Mouse (Mus musculus) liver, embryonic 14.5 days (tissue): ENCODE data around the gene Lbp. TPM values are rescaled to one million over a fixed set of nuclear protein-coding genes. Genes with fewer than 3 reads are reported as not detected.

Experiments
- ATAC-seq: fragments of 200-750 bp; cut with Nextera tagmentation; 2 replicates; pipeline ENCODE4 v1.8.0; 2017; ENCODE audit warnings: moderate number of reproducible peaks, mild to moderate bottlenecking, moderate library complexity; ENCODE audit not compliant: insufficient read depth
- DNase-seq, 3 experiments: peaks; one replicate each; pipeline ENCODE4 v3.0.0-alpha.2; 2012 to 2013; ENCODE audit warnings: low read depth in 3 of 3, low spot score in 3 of 3
- H3K27ac ChIP-seq: fragments of 300-500 bp; sonication (generic); 2 replicates; pipeline ENCODE4 v1.5.1; 2014; ENCODE audit warnings: moderate library complexity, mild to moderate bottlenecking, control low read depth, inconsistent platforms
- H3K27me3 ChIP-seq: fragments of 300-500 bp; sonication (generic); 2 replicates; pipeline ENCODE4 v1.6.1; 2014; ENCODE audit warnings: mild to moderate bottlenecking, low read length, moderate library complexity; ENCODE audit not compliant: control insufficient read depth, insufficient read depth
- H3K36me3 ChIP-seq: fragments of 300-500 bp; sonication (generic); replicated peaks from 2 replicates; pipeline ENCODE4 v1.6.1; 2014; ENCODE audit warnings: low read depth; ENCODE audit not compliant: control insufficient read depth, insufficient read depth
- H3K4me1 ChIP-seq, 2 experiments: fragments of 200-500 bp in 1 of 2; fragments of 300-500 bp in 1 of 2; sonication (generic) in 1 of 2; replicated peaks; 2 replicates each; pipeline ENCODE4 v1.6.1; 2012 to 2014; ENCODE audit warnings: antibody characterized with exemption in 1 of 2, inconsistent platforms in 1 of 2, low read length in 1 of 2; ENCODE audit not compliant: control insufficient read depth in 2 of 2, insufficient read depth in 2 of 2
- H3K4me2 ChIP-seq: fragments of 300-500 bp; sonication (generic); 2 replicates; pipeline ENCODE4 v1.6.1; 2014; ENCODE audit warnings: low read depth, mild to moderate bottlenecking, control low read depth, moderate library complexity
- H3K4me3 ChIP-seq, 2 experiments: fragments of 200-500 bp in 1 of 2; fragments of 300-500 bp in 1 of 2; sonication (generic) in 1 of 2; 2 replicates each; pipeline ENCODE4 v1.5.1; 2012 to 2014; ENCODE audit warnings: low read depth in 2 of 2, low read length in 2 of 2, mild to moderate bottlenecking in 2 of 2, control low read depth in 1 of 2, inconsistent platforms in 1 of 2, moderate library complexity in 1 of 2; ENCODE audit not compliant: insufficient read depth in 1 of 2
- H3K9ac ChIP-seq: fragments of 300-500 bp; sonication (generic); replicated peaks from 2 replicates; pipeline ENCODE4 v1.6.1; 2014; ENCODE audit warnings: mild to moderate bottlenecking, control low read depth, moderate library complexity
- H3K9me3 ChIP-seq: fragments of 300-500 bp; sonication (generic); 2 replicates; pipeline ENCODE4 v1.6.1; 2016; ENCODE audit warnings: low read length, mixed read lengths; ENCODE audit not compliant: control insufficient read depth
- CTCF ChIP-seq: IDR thresholded peaks from 2 replicates; pipeline ENCODE4 v1.5.1; 2016; ENCODE audit warnings: antibody characterized with exemption, low read depth, control low read depth
- EP300 ChIP-seq: IDR thresholded peaks from 2 replicates; pipeline ENCODE4 v1.6.1; 2016; ENCODE audit warnings: antibody characterized with exemption, low read depth
- WGBS: fragments of 180-500 bp; shearing (Covaris S2); extraction: QIAGEN DNeasy Blood & Tissue Kit; methylation state at CpG from one replicate; pipeline ENCODE4 v1.1.7; 2014; ENCODE audit not compliant: insufficient replicate concordance; 5-methylcytosine and 5-hydroxymethylcytosine counted together
- polyA plus RNA-seq, 2 experiments: library from polyadenylated mRNA; depleted of rRNA in 1 of 2; stranded (reverse) in 1 of 2; unstranded in 1 of 2; fragments of >200 nt; fragmentation: Nextera tagmentation in 1 of 2; extraction: Ambion mirVana in 1 of 2; gene quantifications; 2 replicates each; pipeline versions ENCODE4 v1.2.1 to v1.2.3; 2012 to 2014

Gene Lbp
- polyA plus RNA-seq, 2 experiments: 22.9 to 31.6 TPM

DNA sequence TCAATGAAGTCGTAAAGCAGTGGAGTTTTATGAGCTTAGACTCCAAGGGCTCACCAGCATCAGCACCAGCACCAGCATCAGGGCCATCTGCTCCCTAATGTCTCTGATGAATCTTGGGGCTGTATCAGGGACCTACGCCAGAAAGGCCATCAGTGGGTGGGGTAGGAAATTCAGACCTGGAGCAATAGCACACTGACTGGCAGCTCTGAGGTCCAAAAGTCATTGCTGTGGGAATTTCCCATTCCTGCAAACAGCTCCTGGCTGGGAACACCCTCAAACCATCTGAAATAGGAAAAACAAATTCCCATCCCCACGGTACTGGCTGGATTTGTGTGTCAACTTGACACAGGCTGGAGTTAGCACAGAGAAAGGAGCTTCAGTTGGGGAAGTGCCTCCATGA lies 3.5 kb upstream of the Lbp start:
- Histone ChIP-seq H3K4me3 (no peak overlapping the region), H3K4me2 (no peak overlapping the region), H3K36me3 (no peaks in the 10 kb centered on the region), H3K27ac (no peak overlapping the region), H3K9ac (no peak overlapping the region), H3K9me3 (no peaks in the 10 kb centered on the region; the same call in 1 of the 2 replicates), H3K4me1 (peaks cover 0 to 20% of the 10 kb centered on the region in 2 experiments; a peak in 2 of 4 replicates), H3K27me3 (no peaks in the 10 kb centered on the region)
- DNase-seq (peak in 1 of 3 experiments; percentile 32), ATAC-seq (no peak)
- 59% methylated on average over 3 of the region's 3 CpGs for WGBS
- TF ChIP-seq CTCF: no peak
- no peak for TF ChIP-seq EP300

GRCm38 (mm10) chr2:158306696-158307049 lies 380 bp downstream of the Lbp start:
- peak overlapping the region; percentile 43 for H3K4me2 ChIP-seq
- no peak; the same call in 1 of the 2 replicates for ATAC-seq
- DNase-seq: no peak
- H3K4me1 ChIP-seq: peaks cover 0 to 20% of the 10 kb centered on the region in 2 experiments; a peak in 2 of 4 replicates
- no peaks in the 10 kb centered on the region for H3K27me3 ChIP-seq
- H3K27ac ChIP-seq: no peak overlapping the region
- H3K9ac ChIP-seq: no peak overlapping the region
- peak overlapping the region; percentile 4 to 57 for H3K4me3 ChIP-seq
- H3K36me3 ChIP-seq: no peaks in the 10 kb centered on the region
- TF ChIP-seq EP300 (no peak), CTCF (no peak)
- 18% methylated on average over 6 of the region's 6 CpGs for WGBS
- no peaks in the 10 kb centered on the region; the same call in 1 of the 2 replicates for H3K9me3 ChIP-seq

- Histone ChIP-seq H3K36me3 (no peaks in the 10 kb centered on the region), H3K27ac (no peak overlapping the region), H3K4me3 (no peak overlapping the region), H3K4me2 (no peak overlapping the region; the same call in 1 of the 2 replicates), H3K9ac (no peak overlapping the region), H3K27me3 (no peaks in the 10 kb centered on the region), H3K4me1 (peaks cover 0 to 20% of the 10 kb centered on the region in 2 experiments; a peak in 2 of 4 replicates), H3K9me3 (no peaks in the 10 kb centered on the region; the same call in 1 of the 2 replicates)
- TF ChIP-seq CTCF (no peak), EP300 (no peak)
- WGBS: 55% methylated on average over 5 of the region's 5 CpGs
- ATAC-seq: no peak
- DNase-seq: no peak
These were observed 2.0 kb downstream of the Lbp start for GRCm38 (mm10) chr2:158308276-158308675.

- ATAC-seq (no peak), DNase-seq (no peak)
- no peaks in the 10 kb centered on the region for H3K27me3 ChIP-seq
- TF ChIP-seq CTCF (no peak), EP300 (no peak)
- no peaks in the 10 kb centered on the region for H3K36me3 ChIP-seq
- no peak overlapping the region for H3K4me2 ChIP-seq
- no peak overlapping the region for H3K4me3 ChIP-seq
- 73% methylated on average over 1 of the region's 1 CpGs for WGBS
- H3K9ac ChIP-seq: no peak overlapping the region
- H3K4me1 ChIP-seq: no peaks in the 10 kb centered on the region
- H3K27ac ChIP-seq: no peak overlapping the region
- no peaks in the 10 kb centered on the region for H3K9me3 ChIP-seq
These were observed 6.8 kb downstream of the Lbp start for GRCm38 (mm10) chr2:158313089-158313488.

GRCm38 (mm10) chr2:158316371-158316770 lies 10.1 kb downstream of the Lbp start:
- Histone ChIP-seq H3K9ac (no peak overlapping the region), H3K9me3 (no peaks in the 10 kb centered on the region), H3K4me2 (no peak overlapping the region), H3K36me3 (no peaks in the 10 kb centered on the region), H3K27me3 (no peaks in the 10 kb centered on the region), H3K27ac (no peak overlapping the region), H3K4me1 (no peaks in the 10 kb centered on the region), H3K4me3 (no peak overlapping the region)
- DNase-seq: peak in 2 of 3 experiments; percentile 15 to 28
- 52% methylated on average over 8 of the region's 8 CpGs for WGBS
- no peak for ATAC-seq
- TF ChIP-seq CTCF (peak; percentile 66), EP300 (no peak)
